Mouse (Mus musculus): ENCODE data around the gene Catsper3. TPM values are rescaled to one million over a fixed set of nuclear protein-coding genes. Genes with fewer than 3 reads are reported as not detected.

Catsper3 gene
- total RNA-seq, 2 experiments from 2014 or later: not detected

DNA sequence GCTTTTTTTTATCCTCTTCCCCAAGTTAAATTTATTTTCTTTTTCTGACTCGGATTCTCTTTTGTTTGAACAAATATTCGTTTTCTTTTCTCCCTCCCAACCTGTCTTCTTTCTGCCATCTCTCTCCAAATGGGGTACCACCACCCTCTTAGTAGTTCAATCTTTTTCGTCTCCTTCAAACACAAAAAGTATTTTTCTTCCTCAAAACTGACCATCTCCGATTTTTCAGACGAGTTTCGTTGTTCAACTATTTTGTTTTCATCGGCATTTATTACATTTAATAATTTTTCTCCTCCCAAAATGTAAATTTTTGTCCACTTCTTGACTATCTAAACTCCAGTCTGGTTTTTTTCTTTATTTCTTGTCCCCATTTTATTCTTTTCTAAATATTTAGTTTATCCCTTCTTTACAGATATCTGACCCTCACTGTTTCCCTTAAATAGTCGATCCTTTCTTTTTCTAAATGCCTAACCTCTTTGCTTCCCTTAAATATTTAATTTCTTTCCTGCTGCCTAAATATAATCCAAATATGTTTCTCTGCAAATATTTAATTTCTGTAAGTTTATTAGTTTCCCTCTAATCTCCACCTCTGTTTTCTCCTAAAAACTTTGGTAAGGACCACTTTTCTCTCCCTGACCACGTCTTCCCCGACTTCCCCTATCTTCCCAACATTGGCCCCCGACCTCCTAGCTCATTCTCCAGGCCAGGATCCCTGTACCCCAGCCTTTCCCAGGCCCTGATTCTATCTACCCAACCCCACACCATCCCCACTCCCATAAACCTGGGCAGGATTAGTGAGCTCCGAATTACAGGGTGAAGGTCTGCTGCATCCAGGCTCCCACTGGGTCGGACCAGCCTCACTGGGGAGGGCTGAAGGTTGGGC is 42.7 kb downstream of the Catsper3 start:
- no peak for DNase-seq (ENCODE audit: low spot score in 2 of 2)

DNA sequence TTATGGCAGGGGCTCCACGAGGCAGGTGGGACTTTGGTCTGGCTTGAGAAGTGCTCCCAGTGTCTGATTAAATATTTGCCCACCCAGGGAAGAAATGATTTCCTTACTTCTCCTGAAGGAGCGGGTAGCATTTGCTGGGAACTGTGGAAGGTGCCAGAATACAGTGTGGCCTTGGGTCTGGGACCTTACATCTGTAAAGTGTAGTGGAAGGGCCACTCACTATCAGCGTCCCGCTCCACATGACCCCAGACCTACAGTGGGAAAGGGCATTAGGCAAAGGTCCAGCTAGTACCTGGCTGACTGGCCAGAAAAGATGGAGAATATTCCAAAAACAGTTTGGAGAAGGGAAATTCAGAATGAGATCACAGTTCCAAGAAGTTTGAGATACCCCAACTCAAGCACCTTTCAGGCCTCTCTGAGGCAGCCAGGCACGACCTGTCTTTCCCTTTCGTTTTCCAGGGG is 43.3 kb downstream of the Catsper3 start:
- DNase-seq (ENCODE audit: low spot score in 2 of 2): no peak

DNA sequence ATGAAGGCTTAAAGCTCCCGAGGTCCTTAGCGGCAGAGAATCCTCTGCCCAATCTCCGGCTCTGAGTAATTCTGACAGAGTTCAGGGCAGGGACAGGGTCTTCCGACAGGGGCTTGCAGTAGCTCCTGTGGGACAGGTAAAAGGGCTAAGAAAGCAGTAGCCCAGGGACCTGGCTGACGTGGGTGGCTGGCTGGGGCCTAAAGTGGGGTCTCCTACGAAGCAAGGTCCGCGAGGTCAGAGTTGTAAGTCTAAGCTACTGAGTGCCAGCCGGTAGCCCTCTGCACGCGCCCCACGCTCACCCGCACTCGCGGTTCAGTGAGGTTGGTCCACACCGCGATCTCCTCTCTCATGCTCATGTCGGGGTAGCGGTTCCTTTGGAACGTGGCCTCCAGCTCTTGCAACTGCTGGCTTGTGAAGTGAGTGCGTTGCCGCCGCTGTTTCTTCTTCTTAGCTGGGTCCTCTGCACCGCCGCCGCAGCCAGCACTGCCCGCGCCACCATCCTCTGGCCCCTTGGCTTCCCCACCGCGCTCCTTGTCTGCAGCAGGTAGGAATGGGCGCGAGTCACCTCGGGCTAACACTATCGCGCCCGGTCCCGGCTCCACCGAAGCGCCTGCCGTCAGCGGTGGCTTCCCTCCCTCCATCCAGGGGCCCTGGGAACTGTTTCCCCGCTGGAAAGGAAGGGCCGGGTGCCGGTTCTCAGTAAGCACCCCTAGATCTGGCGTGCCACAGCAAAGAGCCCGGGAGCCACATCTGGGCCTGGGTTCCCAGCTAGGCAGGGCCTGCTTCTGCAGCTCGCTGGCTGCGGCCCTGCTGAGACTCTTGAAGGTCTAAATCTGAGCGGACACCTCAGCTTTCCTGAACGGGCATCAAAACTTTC is 44.0 kb downstream of the Catsper3 start:
- DNase-seq (ENCODE audit: low spot score in 2 of 2): peak in 1 of 2 experiments; percentile 41

DNA sequence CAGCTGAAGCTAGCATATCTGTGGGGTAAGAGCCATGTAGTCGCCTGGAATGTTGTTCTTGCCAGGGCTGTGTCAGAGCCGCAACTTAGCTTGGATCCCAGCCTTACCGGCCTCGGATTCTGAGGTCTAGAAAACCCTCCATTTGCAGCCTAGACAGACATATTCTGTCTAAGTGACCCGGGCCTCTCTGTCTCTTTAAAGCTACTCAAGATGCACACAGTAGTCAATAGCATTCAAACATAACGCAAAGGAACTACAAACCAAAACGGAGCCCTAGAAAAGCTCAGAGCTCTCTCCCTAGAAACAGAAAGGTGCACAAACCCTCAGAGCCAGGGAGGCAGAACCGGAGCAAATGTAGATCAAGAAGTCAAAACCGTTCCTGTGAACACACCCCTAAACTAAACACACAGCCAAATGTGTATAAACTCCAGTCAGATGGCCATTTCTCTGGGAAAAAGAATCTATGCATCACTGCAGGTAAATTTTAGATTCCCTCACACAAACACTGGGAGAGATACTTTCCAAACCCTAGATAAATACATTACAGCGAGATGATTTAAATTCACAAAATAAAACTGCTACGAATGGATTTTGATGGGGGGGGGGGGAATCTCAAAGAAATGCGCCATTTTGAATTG is 44.8 kb downstream of the Catsper3 start:
- no peak for DNase-seq (ENCODE audit: low spot score in 2 of 2)

DNA sequence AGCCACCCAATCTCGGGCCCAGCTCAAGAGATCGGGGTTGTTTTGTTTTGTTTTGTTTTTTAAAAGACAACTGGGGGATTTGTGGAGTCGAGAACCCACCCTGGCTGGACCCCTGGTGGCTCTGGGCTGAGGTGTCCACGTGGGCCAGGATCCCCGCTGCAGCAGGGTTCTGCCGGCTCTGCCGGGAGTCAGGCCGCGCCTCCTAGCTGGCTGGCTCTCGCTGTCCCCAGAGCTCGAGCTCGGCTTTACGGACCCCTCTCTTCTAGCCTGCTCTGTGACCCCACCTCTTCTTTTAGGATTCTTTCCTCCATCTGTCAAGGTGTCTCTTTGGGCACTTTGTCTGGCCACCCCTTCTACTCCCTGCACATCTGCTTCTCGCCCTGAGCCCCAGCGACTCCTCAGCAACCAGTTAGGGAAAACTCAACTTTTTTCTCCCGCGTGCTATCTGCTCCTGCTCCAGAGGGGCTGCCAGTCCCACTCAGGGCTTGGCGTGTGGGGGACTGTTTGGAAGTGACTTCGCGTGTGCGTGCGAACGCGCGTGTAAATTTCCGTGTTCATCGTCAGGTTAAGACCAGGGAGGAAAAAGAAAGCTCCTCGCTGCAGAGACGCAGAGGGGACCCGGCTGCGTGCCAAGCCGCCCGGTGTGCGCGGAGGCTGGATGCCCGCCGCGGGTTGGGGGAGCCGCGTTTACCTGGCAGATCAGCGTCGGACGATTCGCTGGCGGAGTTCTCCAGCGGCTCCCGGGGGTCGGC is 45.9 kb downstream of the Catsper3 start:
- peak in 1 of 2 experiments; percentile 44 for DNase-seq (ENCODE audit: low spot score in 2 of 2)

DNA sequence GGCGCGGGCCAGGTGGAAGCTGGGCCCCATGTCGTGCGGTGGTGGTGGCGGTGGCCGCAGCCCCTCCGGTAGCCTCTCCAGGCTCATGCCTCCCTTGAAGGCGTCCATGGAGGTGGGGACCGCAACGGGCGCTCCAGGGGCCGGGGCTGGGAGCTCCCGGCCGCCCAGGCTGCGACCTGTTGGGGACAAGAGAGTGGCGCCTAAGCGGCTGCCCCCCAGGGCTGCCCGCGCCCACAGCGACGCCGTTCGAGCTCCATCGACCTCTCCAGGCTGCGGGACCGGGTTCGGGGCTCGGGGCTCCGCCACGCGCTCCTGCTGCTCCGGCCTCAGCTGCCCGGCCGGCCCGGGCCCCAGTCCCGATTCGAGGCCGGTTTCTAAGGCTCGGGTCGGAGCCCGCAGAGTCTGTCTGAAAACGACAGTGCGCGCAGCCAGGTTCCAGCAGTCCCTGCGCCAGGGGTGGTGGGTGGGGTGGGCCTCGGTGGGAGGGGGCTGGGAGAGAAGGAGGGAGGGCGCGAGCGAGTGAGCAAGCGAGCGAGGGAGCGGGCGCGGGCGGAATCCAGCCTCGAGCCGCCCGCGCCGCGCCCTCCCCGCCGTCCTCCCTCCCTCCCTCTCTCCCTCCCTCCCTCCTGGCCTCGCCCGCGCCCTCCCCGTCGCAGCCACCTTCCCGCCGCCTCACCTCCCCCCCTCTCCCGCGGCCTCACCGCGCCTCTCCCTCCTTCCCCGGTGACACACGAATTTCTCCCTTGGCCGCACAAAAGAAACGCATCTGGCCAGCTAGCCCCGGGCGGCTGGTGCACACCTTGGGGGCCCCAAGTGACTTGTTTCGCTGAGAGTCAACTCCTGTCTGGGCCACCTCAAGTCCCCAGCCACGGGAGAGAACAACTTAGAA is 46.7 kb downstream of the Catsper3 start:
- DNase-seq (ENCODE audit: low spot score in 2 of 2): peak in 1 of 2 experiments; percentile 53

DNA sequence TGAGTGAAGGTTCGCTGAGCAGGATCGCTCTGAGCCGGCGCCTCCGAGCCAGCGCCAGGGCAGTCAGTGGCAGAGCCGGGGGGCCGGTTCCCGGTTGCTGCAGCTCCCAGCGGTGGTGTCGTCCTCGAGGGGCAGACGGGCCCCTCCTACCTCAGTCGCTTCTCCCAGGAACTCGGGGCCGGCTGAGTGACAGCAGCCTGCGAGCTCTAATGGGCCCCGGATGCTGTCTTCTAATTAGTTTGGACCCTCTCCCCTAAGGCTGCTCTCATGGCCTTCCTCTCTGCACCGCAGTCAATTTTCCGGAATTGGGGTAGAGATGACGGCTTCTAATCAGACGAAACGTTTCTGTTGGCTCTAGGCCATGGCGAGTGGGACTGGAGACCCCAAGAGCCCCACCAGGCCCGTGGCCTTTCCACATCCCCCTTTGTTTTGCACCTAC is 47.4 kb downstream of the Catsper3 start:
- no peak for DNase-seq (ENCODE audit: low spot score in 2 of 2)

DNA sequence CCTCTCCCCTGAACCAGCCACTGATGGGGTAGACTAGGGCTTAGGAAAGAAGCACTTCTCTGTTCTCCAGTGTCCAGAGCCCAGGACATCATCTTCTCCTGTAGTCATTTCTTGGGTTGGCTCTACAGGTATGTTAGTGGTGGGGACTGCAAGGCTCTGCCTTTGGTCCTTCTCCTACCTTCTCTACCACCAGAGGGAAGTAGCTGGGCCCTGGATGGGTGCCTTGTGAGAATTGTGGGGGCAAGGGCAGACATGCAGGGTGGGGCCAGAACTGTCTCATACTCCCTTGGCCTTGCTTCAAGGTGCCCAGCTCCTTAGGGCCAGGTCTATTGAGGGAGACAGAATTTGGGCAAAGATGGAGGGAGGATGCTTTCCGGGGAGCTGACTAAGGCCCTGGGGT is 48.2 kb downstream of the Catsper3 start:
- no peak for DNase-seq (ENCODE audit: low spot score in 2 of 2)

DNA sequence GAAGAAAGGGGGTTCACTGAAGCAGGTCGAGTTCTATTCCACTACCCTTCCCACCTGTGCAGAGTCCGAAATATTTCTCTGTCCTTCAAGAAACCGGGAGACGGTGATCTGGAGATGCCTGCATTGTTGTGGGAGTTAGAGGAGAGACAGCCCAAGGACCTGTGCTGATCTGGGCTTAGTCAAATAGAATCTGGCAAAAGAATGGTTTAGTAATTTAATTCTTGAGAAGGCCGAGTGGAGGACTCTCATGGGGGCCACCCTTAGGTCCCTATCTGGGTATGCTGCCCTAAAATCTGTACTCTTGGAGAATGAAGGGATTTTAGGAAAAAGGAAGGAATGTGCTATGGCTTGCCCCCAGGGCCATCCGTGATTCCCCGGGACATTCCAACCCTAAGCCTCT is 49.6 kb downstream of the Catsper3 start:
- no peak for DNase-seq (ENCODE audit: low spot score in 2 of 2)

DNA sequence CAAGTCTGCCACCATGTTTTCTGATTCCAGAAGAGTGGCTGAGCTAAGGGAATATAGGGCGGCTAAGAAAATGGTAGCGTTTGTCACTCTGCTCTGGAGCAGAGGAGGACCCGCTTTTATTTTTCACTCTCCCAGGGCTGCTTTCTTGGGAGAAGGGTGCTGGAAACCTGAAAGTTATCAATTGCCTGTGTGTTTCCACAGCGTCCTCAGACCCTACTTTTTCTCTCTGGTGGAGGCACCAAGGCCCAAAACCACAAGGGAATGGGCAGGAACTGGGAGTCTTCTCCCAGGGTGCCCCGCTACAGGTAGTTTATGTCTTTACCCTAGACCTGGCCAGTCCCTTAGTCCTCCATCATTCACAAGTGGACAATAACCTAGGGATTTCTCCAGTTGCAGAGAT is 50.3 kb downstream of the Catsper3 start:
- DNase-seq (ENCODE audit: low spot score in 2 of 2): no peak

DNA sequence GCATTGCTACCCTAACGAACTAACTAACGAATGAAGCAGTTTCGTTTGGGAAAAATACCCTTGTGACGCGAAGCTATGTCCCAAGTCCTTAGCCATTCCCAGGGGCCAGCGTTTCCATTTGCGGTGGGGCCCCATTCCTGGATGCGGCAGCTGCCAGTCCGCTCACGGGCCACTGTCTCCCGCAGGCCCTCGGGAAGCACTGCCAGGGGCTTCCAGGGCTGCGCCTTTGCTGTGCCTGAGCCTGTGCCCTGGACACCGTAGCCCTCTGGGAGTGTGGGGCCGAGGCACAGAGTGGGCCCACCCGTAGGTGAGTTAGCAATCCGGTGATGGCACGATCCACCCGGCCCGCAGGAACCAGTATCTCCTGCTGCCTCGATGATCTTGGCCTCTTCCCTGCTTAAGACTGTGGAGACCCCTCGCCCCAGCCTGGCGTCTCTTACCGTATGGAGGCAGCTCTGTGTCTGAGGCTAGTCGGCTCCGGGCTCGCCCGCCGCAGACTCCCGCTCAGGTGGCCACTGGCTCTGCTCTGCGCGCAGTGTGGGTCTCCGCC is 51.3 kb downstream of the Catsper3 start:
- DNase-seq (ENCODE audit: low spot score in 2 of 2): no peak

DNA sequence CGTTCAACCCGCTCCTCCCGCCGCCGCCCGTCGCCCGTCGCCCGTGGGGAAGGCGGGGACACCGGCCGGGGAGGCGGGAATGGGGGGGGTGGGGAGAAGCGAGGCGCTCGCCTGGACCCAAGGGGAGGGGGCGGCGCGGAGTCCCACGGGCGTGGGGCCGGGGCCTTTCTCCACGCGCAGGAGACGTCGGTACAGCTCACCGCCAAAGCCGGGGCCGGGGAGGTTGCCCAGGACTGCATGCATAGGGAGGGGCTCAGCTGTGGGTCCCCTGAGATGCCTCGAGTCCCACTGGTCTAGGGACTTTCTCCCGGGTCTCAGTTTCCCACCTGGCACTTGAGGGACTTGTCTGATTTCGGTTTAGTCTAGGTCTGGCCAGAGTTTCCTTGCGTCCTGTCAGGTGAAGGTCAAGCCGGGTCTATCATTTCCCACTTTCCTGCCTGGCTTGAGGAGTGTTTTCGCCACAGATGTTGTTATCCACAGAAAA is 51.8 kb downstream of the Catsper3 start, which contains the start of gene Pitx1:
Gene Pitx1, minus strand, starts transcription at position 51 of the 484 bp plus-strand sequence.
- no peak for DNase-seq (ENCODE audit: low spot score in 2 of 2)

DNA sequence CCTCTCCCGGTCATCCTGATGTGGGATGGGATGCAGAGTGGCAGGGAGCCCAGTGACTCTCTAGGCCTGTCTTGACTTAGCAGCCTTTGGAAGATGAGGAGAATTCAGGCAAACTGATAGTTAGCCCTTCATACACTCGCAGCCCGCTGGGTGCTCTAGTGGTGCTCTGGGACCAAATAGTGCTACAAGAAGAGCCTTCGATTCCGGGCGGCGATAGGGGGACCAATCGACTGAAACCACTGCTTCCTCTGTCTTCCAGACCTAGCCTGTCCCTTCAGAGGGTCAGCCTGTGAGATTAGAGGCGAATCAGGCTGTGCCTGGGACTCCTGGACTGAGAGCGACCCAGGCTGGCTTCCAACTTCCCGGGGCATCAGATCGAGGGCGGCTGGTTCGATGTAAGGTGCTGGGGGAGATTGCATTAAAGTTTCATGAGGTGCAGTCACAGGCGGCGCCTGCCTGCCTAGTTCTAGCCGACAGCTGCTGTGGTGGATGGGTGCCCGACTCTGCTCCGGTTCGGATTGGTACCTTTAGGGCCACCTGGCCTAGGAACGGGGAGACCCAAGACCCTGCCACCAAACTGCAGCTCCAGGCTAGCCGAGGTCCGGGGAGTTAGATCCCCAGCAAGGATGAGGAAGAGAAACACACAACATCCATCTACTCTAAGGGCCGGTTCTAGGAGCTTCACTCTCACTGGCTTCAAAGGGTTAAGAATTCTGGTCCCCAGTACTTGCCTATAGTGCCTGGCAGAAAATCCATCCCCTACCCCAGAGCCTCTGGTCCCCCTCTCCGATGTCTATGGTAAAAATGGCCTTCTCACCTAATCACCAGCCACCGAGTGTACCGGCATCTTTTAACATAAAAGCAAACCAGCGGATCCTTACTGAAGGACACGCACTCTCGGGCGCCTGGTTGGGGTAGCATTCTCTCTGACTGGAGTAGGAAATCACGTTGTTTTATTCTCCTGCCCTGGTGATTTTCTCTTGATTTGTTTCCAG is 52.7 kb downstream of the Catsper3 start:
- no peak for DNase-seq (ENCODE audit: low spot score in 2 of 2)

DNA sequence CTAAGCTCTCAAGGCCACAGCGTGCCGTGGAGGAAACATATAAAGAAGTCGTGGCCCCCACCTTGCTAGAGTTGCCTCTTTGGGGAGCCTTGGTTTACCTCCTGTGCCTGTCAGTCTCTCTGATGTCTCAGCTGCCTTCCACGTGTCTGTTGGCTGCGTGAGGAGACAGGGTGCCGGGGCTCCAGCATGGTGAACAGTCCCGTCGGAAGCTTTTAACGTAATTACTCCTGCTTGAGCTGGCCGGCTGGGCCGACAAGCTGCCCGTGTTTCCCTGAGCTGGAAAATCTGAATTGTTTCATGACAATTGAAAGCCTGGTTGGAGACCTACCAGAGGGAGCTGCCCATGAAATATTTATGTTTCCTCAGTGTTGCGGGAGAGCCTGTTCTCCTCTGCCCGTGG is 55.9 kb downstream of the Catsper3 start:
- no peak for DNase-seq (ENCODE audit: low spot score in 2 of 2)

DNA sequence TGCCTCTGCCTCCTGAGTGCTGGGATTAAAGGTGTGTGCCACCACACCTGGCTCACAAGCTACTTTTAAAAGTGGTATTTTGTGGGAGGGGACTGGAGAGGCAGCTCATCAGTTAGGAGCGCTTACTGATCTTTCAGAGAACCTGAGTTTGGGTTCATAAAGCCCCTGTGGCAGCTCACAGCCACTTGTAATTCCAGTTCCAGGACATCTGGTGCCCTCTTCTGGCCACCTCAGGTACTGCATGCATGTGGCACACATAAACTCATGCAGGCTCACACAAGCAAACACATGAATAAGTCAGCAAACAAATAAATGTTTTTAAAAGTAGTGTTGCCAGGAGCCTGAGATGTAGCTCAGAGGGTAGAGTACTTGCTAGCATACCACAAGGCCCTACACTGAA is 59.3 kb downstream of the Catsper3 start:
- no peak for DNase-seq (ENCODE audit: low spot score in 2 of 2)

DNA sequence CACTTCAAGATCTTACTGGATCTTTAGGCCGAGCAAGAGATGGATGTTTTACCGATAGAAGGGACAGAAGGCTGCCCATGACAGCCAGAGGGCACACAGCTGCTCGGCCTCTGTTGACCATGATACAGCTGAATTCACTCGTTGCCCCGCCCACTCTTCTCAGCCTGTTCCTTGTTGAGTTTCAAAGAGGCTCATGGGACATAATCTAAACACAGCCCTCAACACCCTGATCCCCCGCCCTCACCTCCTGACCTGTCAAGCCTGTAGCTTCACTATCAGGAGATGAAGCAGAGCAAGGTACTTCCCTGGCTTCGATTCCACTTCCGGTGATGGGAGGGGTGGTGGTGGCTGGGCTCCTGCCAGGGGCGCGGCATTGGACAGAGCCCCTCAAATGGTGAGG is 63.4 kb downstream of the Catsper3 start:
- DNase-seq (ENCODE audit: low spot score in 2 of 2): no peak

DNA sequence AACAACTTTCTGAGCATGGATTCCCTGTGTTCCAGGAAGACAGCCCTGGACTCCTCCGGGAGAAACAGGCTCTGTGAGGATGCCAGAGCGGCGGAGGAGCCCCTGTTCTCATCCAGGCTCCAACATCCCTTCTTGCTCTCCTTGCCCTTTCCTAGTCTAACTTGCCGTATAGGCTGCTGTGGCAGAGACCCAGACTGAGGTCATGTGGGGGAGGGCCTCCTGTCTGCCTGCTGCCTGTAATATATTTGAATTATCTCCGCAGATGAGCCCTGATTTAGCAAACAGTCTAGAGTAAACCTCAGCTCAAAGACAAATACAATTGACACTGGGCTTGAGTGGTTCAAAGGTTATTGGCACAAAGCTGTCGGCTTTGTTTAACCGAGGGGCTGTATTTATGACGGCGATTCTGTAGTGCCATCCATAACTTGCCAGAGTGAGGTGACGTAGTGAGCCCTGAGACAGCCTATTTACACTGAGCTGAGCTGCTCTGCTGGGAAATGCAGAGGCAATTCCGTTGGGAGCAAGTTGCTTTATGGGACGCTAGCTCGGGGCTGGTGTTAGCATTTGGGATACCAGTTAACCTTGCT is 64.3 kb downstream of the Catsper3 start:
- DNase-seq (ENCODE audit: low spot score in 2 of 2): no peak

All from gastrocnemius, postnatal 4 days (tissue).